Mouse (Mus musculus) liver, embryonic 14.5 days (tissue): Measurements from ENCODE around the gene Lcn11. TPM values are rescaled to one million over a fixed set of nuclear protein-coding genes. Genes with fewer than 3 reads are reported as not detected.

ENCODE experiments used
- ATAC-seq: fragments of 200-750 bp; cut with Nextera tagmentation; 2 replicates; pipeline ENCODE4 v1.8.0; 2017; ENCODE audit warnings: moderate number of reproducible peaks, mild to moderate bottlenecking, moderate library complexity; ENCODE audit not compliant: insufficient read depth
- DNase-seq, 3 experiments: peaks; one replicate each; pipeline ENCODE4 v3.0.0-alpha.2; 2012 to 2013; ENCODE audit warnings: low read depth in 3 of 3, low spot score in 3 of 3
- H3K27ac ChIP-seq: fragments of 300-500 bp; sonication (generic); 2 replicates; pipeline ENCODE4 v1.5.1; 2014; ENCODE audit warnings: moderate library complexity, mild to moderate bottlenecking, control low read depth, inconsistent platforms
- H3K27me3 ChIP-seq: fragments of 300-500 bp; sonication (generic); 2 replicates; pipeline ENCODE4 v1.6.1; 2014; ENCODE audit warnings: mild to moderate bottlenecking, low read length, moderate library complexity; ENCODE audit not compliant: control insufficient read depth, insufficient read depth
- H3K36me3 ChIP-seq: fragments of 300-500 bp; sonication (generic); replicated peaks from 2 replicates; pipeline ENCODE4 v1.6.1; 2014; ENCODE audit warnings: low read depth; ENCODE audit not compliant: control insufficient read depth, insufficient read depth
- H3K4me1 ChIP-seq, 2 experiments: fragments of 200-500 bp in 1 of 2; fragments of 300-500 bp in 1 of 2; sonication (generic) in 1 of 2; replicated peaks; 2 replicates each; pipeline ENCODE4 v1.6.1; 2012 to 2014; ENCODE audit warnings: antibody characterized with exemption in 1 of 2, inconsistent platforms in 1 of 2, low read length in 1 of 2; ENCODE audit not compliant: control insufficient read depth in 2 of 2, insufficient read depth in 2 of 2
- H3K4me2 ChIP-seq: fragments of 300-500 bp; sonication (generic); 2 replicates; pipeline ENCODE4 v1.6.1; 2014; ENCODE audit warnings: low read depth, mild to moderate bottlenecking, control low read depth, moderate library complexity
- H3K4me3 ChIP-seq, 2 experiments: fragments of 200-500 bp in 1 of 2; fragments of 300-500 bp in 1 of 2; sonication (generic) in 1 of 2; 2 replicates each; pipeline ENCODE4 v1.5.1; 2012 to 2014; ENCODE audit warnings: low read depth in 2 of 2, low read length in 2 of 2, mild to moderate bottlenecking in 2 of 2, control low read depth in 1 of 2, inconsistent platforms in 1 of 2, moderate library complexity in 1 of 2; ENCODE audit not compliant: insufficient read depth in 1 of 2
- H3K9ac ChIP-seq: fragments of 300-500 bp; sonication (generic); replicated peaks from 2 replicates; pipeline ENCODE4 v1.6.1; 2014; ENCODE audit warnings: mild to moderate bottlenecking, control low read depth, moderate library complexity
- H3K9me3 ChIP-seq: fragments of 300-500 bp; sonication (generic); 2 replicates; pipeline ENCODE4 v1.6.1; 2016; ENCODE audit warnings: low read length, mixed read lengths; ENCODE audit not compliant: control insufficient read depth
- CTCF ChIP-seq: IDR thresholded peaks from 2 replicates; pipeline ENCODE4 v1.5.1; 2016; ENCODE audit warnings: antibody characterized with exemption, low read depth, control low read depth
- EP300 ChIP-seq: IDR thresholded peaks from 2 replicates; pipeline ENCODE4 v1.6.1; 2016; ENCODE audit warnings: antibody characterized with exemption, low read depth
- WGBS: fragments of 180-500 bp; shearing (Covaris S2); extraction: QIAGEN DNeasy Blood & Tissue Kit; methylation state at CpG from one replicate; pipeline ENCODE4 v1.1.7; 2014; ENCODE audit not compliant: insufficient replicate concordance; 5-methylcytosine and 5-hydroxymethylcytosine counted together
- polyA plus RNA-seq, 2 experiments: library from polyadenylated mRNA; depleted of rRNA in 1 of 2; stranded (reverse) in 1 of 2; unstranded in 1 of 2; fragments of >200 nt; fragmentation: Nextera tagmentation in 1 of 2; extraction: Ambion mirVana in 1 of 2; gene quantifications; 2 replicates each; pipeline versions ENCODE4 v1.2.1 to v1.2.3; 2012 to 2014

Gene Lcn11
- polyA plus RNA-seq, 2 experiments, result not detected

- H3K9me3 ChIP-seq, result no peaks in the 10 kb centered on the region
- no peaks in the 10 kb centered on the region for H3K36me3 ChIP-seq
- H3K4me2 ChIP-seq, result no peak within 1 kb of the TSS
- no peak within 1 kb of the TSS for H3K4me3 ChIP-seq
- no peak for DNase-seq
- no peak for ATAC-seq
- no peak within 1 kb of the TSS for H3K27ac ChIP-seq
- no peak within 1 kb of the TSS for H3K9ac ChIP-seq
- no peak for TF ChIP-seq EP300
- TF ChIP-seq CTCF, result no peak
- WGBS, result 74% methylated on average over 1 of the region's 1 CpGs
- H3K4me1 ChIP-seq, result no peaks in the 10 kb centered on the region
- no peaks in the 10 kb centered on the region for H3K27me3 ChIP-seq
These were observed 46.0 kb downstream of the Lcn11 start, which contains the start of gene Lcn9 for GRCm38 (mm10) chr2:25822806-25823205. Gene Lcn9 (plus strand): TSS chr2:25823153.

- Histone ChIP-seq H3K36me3 (no peaks in the 10 kb centered on the region), H3K27ac (no peak overlapping the region), H3K27me3 (no peaks in the 10 kb centered on the region), H3K9ac (no peak overlapping the region), H3K4me2 (no peak overlapping the region), H3K4me3 (no peak overlapping the region), H3K9me3 (no peaks in the 10 kb centered on the region), H3K4me1 (no peaks in the 10 kb centered on the region)
- DNase-seq (no peak), ATAC-seq (no peak)
- 52% methylated on average over 3 of the region's 3 CpGs for WGBS
- TF ChIP-seq CTCF, result no peak
- TF ChIP-seq EP300, result no peak
These were observed 47.9 kb downstream of the Lcn11 start for GRCm38 (mm10) chr2:25824751-25825150.

GRCm38 (mm10) chr2:25828344-25828947, 51.6 kb downstream of the Lcn11 start:
- Histone ChIP-seq H3K9ac (no peak overlapping the region), H3K36me3 (no peaks in the 10 kb centered on the region), H3K9me3 (no peaks in the 10 kb centered on the region), H3K27me3 (no peaks in the 10 kb centered on the region), H3K4me1 (no peaks in the 10 kb centered on the region), H3K27ac (no peak overlapping the region), H3K4me3 (no peak overlapping the region), H3K4me2 (no peak overlapping the region)
- 42% methylated on average over 8 of the region's 8 CpGs for WGBS
- no peak for TF ChIP-seq EP300
- ATAC-seq (no peak), DNase-seq (no peak)

Other genes starting within 250 kb of the Lcn11 start
- gene Traf2, start 230.1 kb upstream of the Lcn11 start, polyA plus RNA-seq (2012; rRNA removed), result 5.2 and 5.9 TPM in 2 replicates
- gene Traf2, start 230.1 kb upstream of the Lcn11 start, polyA plus RNA-seq (2014; fragmentation: Nextera tagmentation; extraction: Ambion mirVana), result 12.3 and 14.4 TPM in 2 replicates
- 86.5 and 104 TPM in 2 replicates for gene Edf1, start 219.2 kb upstream of the Lcn11 start, polyA plus RNA-seq (2012; rRNA removed)
- gene Edf1, start 219.2 kb upstream of the Lcn11 start, polyA plus RNA-seq (2014; fragmentation: Nextera tagmentation; extraction: Ambion mirVana), result 192 and 203 TPM in 2 replicates
- 1.6 and 9.7 TPM in 2 replicates for gene Mamdc4, start 202.2 kb upstream of the Lcn11 start, polyA plus RNA-seq (2012; rRNA removed)
- gene Mamdc4, start 202.2 kb upstream of the Lcn11 start, polyA plus RNA-seq (2014; fragmentation: Nextera tagmentation; extraction: Ambion mirVana), result 0.18 and 0.25 TPM in 2 replicates
- gene Phpt1, start 201.8 kb upstream of the Lcn11 start, polyA plus RNA-seq (2012; rRNA removed), result 29.5 and 31.4 TPM in 2 replicates
- 44.9 and 46.5 TPM in 2 replicates for gene Phpt1, start 201.8 kb upstream of the Lcn11 start, polyA plus RNA-seq (2014; fragmentation: Nextera tagmentation; extraction: Ambion mirVana)
- 0.07 and 0.11 TPM in 2 replicates for gene Ajm1, start 195.3 kb upstream of the Lcn11 start, polyA plus RNA-seq (2012; rRNA removed)
- not detected in 2 replicates for gene Ajm1, start 195.3 kb upstream of the Lcn11 start, polyA plus RNA-seq (2014; fragmentation: Nextera tagmentation; extraction: Ambion mirVana)
- gene Rabl6, start 168.5 kb upstream of the Lcn11 start, polyA plus RNA-seq (2012; rRNA removed), result 19.0 and 21.5 TPM in 2 replicates
- gene Rabl6, start 168.5 kb upstream of the Lcn11 start, polyA plus RNA-seq (2014; fragmentation: Nextera tagmentation; extraction: Ambion mirVana), result 18.6 and 19.7 TPM in 2 replicates
- not detected in 2 replicates for gene Ccdc183, start 159.3 kb upstream of the Lcn11 start, polyA plus RNA-seq (2012; rRNA removed)
- 0.08 TPM in 1 of 2 replicates, not detected in the other for gene Ccdc183, start 159.3 kb upstream of the Lcn11 start, polyA plus RNA-seq (2014; fragmentation: Nextera tagmentation; extraction: Ambion mirVana)
- 5.9 and 9.8 TPM in 2 replicates for gene Tmem141, start 155.0 kb upstream of the Lcn11 start, polyA plus RNA-seq (2012; rRNA removed)
- 9.3 and 9.4 TPM in 2 replicates for gene Tmem141, start 155.0 kb upstream of the Lcn11 start, polyA plus RNA-seq (2014; fragmentation: Nextera tagmentation; extraction: Ambion mirVana)
- 23.4 and 27.6 TPM in 2 replicates for gene Fcna, start 149.0 kb upstream of the Lcn11 start, polyA plus RNA-seq (2012; rRNA removed)
- 41.5 and 47.1 TPM in 2 replicates for gene Fcna, start 149.0 kb upstream of the Lcn11 start, polyA plus RNA-seq (2014; fragmentation: Nextera tagmentation; extraction: Ambion mirVana)
- not detected in 2 replicates for gene Lcn8, start 123.9 kb upstream of the Lcn11 start, polyA plus RNA-seq (2012; rRNA removed)
- gene Lcn8, start 123.9 kb upstream of the Lcn11 start, polyA plus RNA-seq (2014; fragmentation: Nextera tagmentation; extraction: Ambion mirVana), result not detected in 2 replicates
- not detected in 2 replicates for gene Lcn5, start 119.1 kb upstream of the Lcn11 start, polyA plus RNA-seq (2012; rRNA removed)
- not detected in 2 replicates for gene Lcn5, start 119.1 kb upstream of the Lcn11 start, polyA plus RNA-seq (2014; fragmentation: Nextera tagmentation; extraction: Ambion mirVana)
- gene Lcn6, start 100.2 kb upstream of the Lcn11 start, polyA plus RNA-seq (2012; rRNA removed), result not detected in 2 replicates
- not detected in 2 replicates for gene Lcn6, start 100.2 kb upstream of the Lcn11 start, polyA plus RNA-seq (2014; fragmentation: Nextera tagmentation; extraction: Ambion mirVana)
- not detected in 2 replicates for gene Lcn10, start 94.3 kb upstream of the Lcn11 start, polyA plus RNA-seq (2012; rRNA removed)
- not detected in 2 replicates for gene Lcn10, start 94.3 kb upstream of the Lcn11 start, polyA plus RNA-seq (2014; fragmentation: Nextera tagmentation; extraction: Ambion mirVana)
- gene Obp2a, start 77.0 kb upstream of the Lcn11 start, polyA plus RNA-seq (2012; rRNA removed), result not detected in 2 replicates
- not detected in 2 replicates for gene Obp2a, start 77.0 kb upstream of the Lcn11 start, polyA plus RNA-seq (2014; fragmentation: Nextera tagmentation; extraction: Ambion mirVana)
- gene Bmyc, start 70.3 kb upstream of the Lcn11 start, polyA plus RNA-seq (2012; rRNA removed), result 3.9 and 5.9 TPM in 2 replicates
- gene Bmyc, start 70.3 kb upstream of the Lcn11 start, polyA plus RNA-seq (2014; fragmentation: Nextera tagmentation; extraction: Ambion mirVana), result 7.3 and 7.4 TPM in 2 replicates
- not detected in 2 replicates for gene Obp2b, start 40.0 kb upstream of the Lcn11 start, polyA plus RNA-seq (2012; rRNA removed)
- not detected in 2 replicates for gene Obp2b, start 40.0 kb upstream of the Lcn11 start, polyA plus RNA-seq (2014; fragmentation: Nextera tagmentation; extraction: Ambion mirVana)
- not detected in 2 replicates for gene Lcn3, start 11.4 kb upstream of the Lcn11 start, polyA plus RNA-seq (2012; rRNA removed)
- gene Lcn3, start 11.4 kb upstream of the Lcn11 start, polyA plus RNA-seq (2014; fragmentation: Nextera tagmentation; extraction: Ambion mirVana), result not detected in 2 replicates
- not detected in 2 replicates for gene Gm13539, start 5.2 kb downstream of the Lcn11 start, polyA plus RNA-seq (2012; rRNA removed)
- not detected in 2 replicates for gene Gm13539, start 5.2 kb downstream of the Lcn11 start, polyA plus RNA-seq (2014; fragmentation: Nextera tagmentation; extraction: Ambion mirVana)
- gene Glt6d1, start 38.8 kb downstream of the Lcn11 start, polyA plus RNA-seq (2012; rRNA removed), result not detected in 2 replicates
- gene Glt6d1, start 38.8 kb downstream of the Lcn11 start, polyA plus RNA-seq (2014; fragmentation: Nextera tagmentation; extraction: Ambion mirVana), result not detected in 2 replicates
- gene Lcn9, start 46.1 kb downstream of the Lcn11 start, polyA plus RNA-seq (2012; rRNA removed), result not detected in 2 replicates
- gene Lcn9, start 46.1 kb downstream of the Lcn11 start, polyA plus RNA-seq (2014; fragmentation: Nextera tagmentation; extraction: Ambion mirVana), result not detected in 2 replicates
- gene Sohlh1, start 70.2 kb downstream of the Lcn11 start, polyA plus RNA-seq (2012; rRNA removed), result not detected in 2 replicates
- gene Sohlh1, start 70.2 kb downstream of the Lcn11 start, polyA plus RNA-seq (2014; fragmentation: Nextera tagmentation; extraction: Ambion mirVana), result not detected in 2 replicates
- 0.08 and 0.09 TPM in 2 replicates for gene Kcnt1, start 86.7 kb downstream of the Lcn11 start, polyA plus RNA-seq (2012; rRNA removed)
- not detected in 2 replicates for gene Kcnt1, start 86.7 kb downstream of the Lcn11 start, polyA plus RNA-seq (2014; fragmentation: Nextera tagmentation; extraction: Ambion mirVana)
- 2.3 and 2.8 TPM in 2 replicates for gene Camsap1, start 206.3 kb downstream of the Lcn11 start, polyA plus RNA-seq (2012; rRNA removed)
- 4.7 and 6.6 TPM in 2 replicates for gene Camsap1, start 206.3 kb downstream of the Lcn11 start, polyA plus RNA-seq (2014; fragmentation: Nextera tagmentation; extraction: Ambion mirVana)
- gene Ubac1, start 244.7 kb downstream of the Lcn11 start, polyA plus RNA-seq (2012; rRNA removed), result 259 and 320 TPM in 2 replicates
- 504 and 526 TPM in 2 replicates for gene Ubac1, start 244.7 kb downstream of the Lcn11 start, polyA plus RNA-seq (2014; fragmentation: Nextera tagmentation; extraction: Ambion mirVana)